Mouse (Mus musculus) CH12.LX (cell line): ENCODE data around the gene Kpnb1.

Experiments
- CHD1 ChIP-seq: IDR thresholded peaks from 2 replicates; pipeline ENCODE4 v1.6.1; 2012; ENCODE audit warnings: low read depth, low read length, improper control_type of control experiment, inconsistent platforms
- CHD2 ChIP-seq: IDR thresholded peaks from 2 replicates; pipeline ENCODE4 v1.6.1; 2011; ENCODE audit warnings: low read length, improper control_type of control experiment
- CTCF ChIP-seq, 2 experiments: IDR thresholded peaks in 1 of 2; conservative IDR thresholded peaks in 1 of 2; 2 replicates each; pipeline ENCODE4 v1.5.1; 2011 to 2012; ENCODE audit warnings: low read depth in 2 of 2, low read length in 2 of 2, improper control_type of control experiment in 1 of 2, inconsistent platforms in 1 of 2, mild to moderate bottlenecking in 1 of 2, moderate library complexity in 1 of 2
- E2F4 ChIP-seq: IDR thresholded peaks from 2 replicates; pipeline ENCODE4 v1.6.1; 2011; ENCODE audit warnings: low read depth, low read length, improper control_type of control experiment; ENCODE audit not compliant: insufficient replicate concordance
- ELF1 ChIP-seq: IDR thresholded peaks from 2 replicates; pipeline ENCODE4 v1.6.1; 2014; ENCODE audit warnings: low read depth, mild to moderate bottlenecking, inconsistent platforms, low read length, improper control_type of control experiment
- EP300 ChIP-seq: IDR thresholded peaks from 2 replicates; pipeline ENCODE4 v1.6.1; 2011; ENCODE audit warnings: low read length, improper control_type of control experiment
- MAZ ChIP-seq: IDR thresholded peaks from 2 replicates; pipeline ENCODE4 v1.6.1; 2012; ENCODE audit warnings: low read depth, mild to moderate bottlenecking, inconsistent platforms, low read length, improper control_type of control experiment, moderate library complexity
- MXI1 ChIP-seq: IDR thresholded peaks from 2 replicates; pipeline ENCODE4 v1.6.1; 2011; ENCODE audit warnings: mild to moderate bottlenecking, low read depth, low read length, improper control_type of control experiment
- NELFE ChIP-seq: IDR thresholded peaks from 2 replicates; pipeline ENCODE4 v1.6.1; 2011; ENCODE audit warnings: low read depth, low read length, improper control_type of control experiment
- PAX5 ChIP-seq: IDR thresholded peaks from 2 replicates; pipeline ENCODE4 v1.6.1; 2012; ENCODE audit warnings: low read length, inconsistent platforms, mixed read lengths
- POLR2A ChIP-seq: IDR thresholded peaks from 2 replicates; pipeline ENCODE4 v1.6.1; 2011; ENCODE audit warnings: low read depth, mild to moderate bottlenecking, improper control_type of control experiment, low read length
- SMC3 ChIP-seq: IDR thresholded peaks from 2 replicates; pipeline ENCODE4 v1.6.1; 2011; ENCODE audit warnings: low read depth, low read length, improper control_type of control experiment
- TCF12 ChIP-seq: IDR thresholded peaks from 2 replicates; pipeline ENCODE4 v1.6.1; 2014; ENCODE audit warnings: low read depth, mild to moderate bottlenecking, inconsistent platforms, low read length, improper control_type of control experiment
- USF2 ChIP-seq: conservative IDR thresholded peaks from 2 replicates; pipeline ENCODE4 v1.6.1; 2011; ENCODE audit warnings: low read depth, low read length, improper control_type of control experiment

GRCm38 (mm10) chr11:97192621-97192951 lies 4.9 kb upstream of the Kpnb1 start:
- TF ChIP-seq MAZ (no peak), POLR2A (no peak), NELFE (no peak), USF2 (no peak), TCF12 (no peak), CTCF (conservative IDR thresholded peaks at IDR 0.05 in 1 of 2, IDR thresholded peaks at IDR 0.05 in 1 of 2; ENCODE audit: low read depth in 2 of 2, low read length in 2 of 2) (peak; percentile 30 to 65; a peak in 2 of 4 replicates), ELF1 (no peak), MXI1 (no peak), EP300 (no peak), CHD2 (no peak), PAX5 (no peak), E2F4 (no peak), CHD1 (no peak), SMC3 (peak; percentile 30)
